Mouse (Mus musculus): ENCODE measurements around the gene Cpne6.

GRCm38 (mm10) chr14:55505612-55506011, 4.6 kb upstream of the Cpne6 start:
- no peak for TF ChIP-seq CHD2 (IDR thresholded peaks at IDR 0.05; ENCODE audit: low read length)
- TF ChIP-seq EP300 (IDR thresholded peaks at IDR 0.05; ENCODE audit: low read length): no peak
- no peak for TF ChIP-seq RCOR1 (conservative IDR thresholded peaks at IDR 0.05; ENCODE audit: low read depth, low read length)
- no peak for TF ChIP-seq ETS1 (conservative IDR thresholded peaks at IDR 0.05; ENCODE audit: low read depth, low read length)
- no peak for TF ChIP-seq MAFK (IDR thresholded peaks at IDR 0.05; ENCODE audit: insufficient replicate concordance, low read length)
- TF ChIP-seq USF1 (IDR thresholded peaks at IDR 0.05; ENCODE audit: low read depth, low read length): no peak
- TF ChIP-seq ZC3H11A (IDR thresholded peaks at IDR 0.05; ENCODE audit: low read depth, low read length): no peak
- no peak for TF ChIP-seq JUND (conservative IDR thresholded peaks at IDR 0.05; ENCODE audit: low read depth, low read length)
- no peak for TF ChIP-seq CTCF (conservative IDR thresholded peaks at IDR 0.05 in 1 of 2, IDR thresholded peaks at IDR 0.05 in 1 of 2; ENCODE audit: low read depth in 2 of 2, low read length in 2 of 2)
- no peak for TF ChIP-seq CHD1 (IDR thresholded peaks at IDR 0.05; ENCODE audit: low read depth, low read length)
- TF ChIP-seq HCFC1 (IDR thresholded peaks at IDR 0.05; ENCODE audit: low read depth, low read length): no peak
- TF ChIP-seq BHLHE40 (IDR thresholded peaks at IDR 0.05; ENCODE audit: low read depth, low read length): no peak
- TF ChIP-seq POLR2A (IDR thresholded peaks at IDR 0.05; ENCODE audit: low read depth, low read length): no peak
- no peak for TF ChIP-seq ZKSCAN1 (IDR thresholded peaks at IDR 0.05; ENCODE audit: borderline replicate concordance, low read depth, low read length)
